Mouse (Mus musculus): ENCODE data around the gene Evi5. TPM values are rescaled to one million over a fixed set of nuclear protein-coding genes. Genes with fewer than 3 reads are reported as not detected.

Gene Evi5
- total RNA-seq, 2 experiments from 2014 or later, result 32.0 to 40.3 TPM

GRCm38 (mm10) chr5:107719209-107719608 lies 155.7 kb downstream of the Evi5 start:
- no peak for DNase-seq (ENCODE audit: low spot score in 2 of 2)

GRCm38 (mm10) chr5:107717871-107718361 lies 157.0 kb downstream of the Evi5 start:
- DNase-seq (ENCODE audit: low spot score in 2 of 2), result no peak

- no peak for DNase-seq (ENCODE audit: low spot score in 2 of 2)
Observed at GRCm38 (mm10) chr5:107711689-107712088, 163.2 kb downstream of the Evi5 start.

GRCm38 (mm10) chr5:107708124-107708797 lies 166.6 kb downstream of the Evi5 start:
- no peak for DNase-seq (ENCODE audit: low spot score in 2 of 2)

- DNase-seq (ENCODE audit: low spot score in 2 of 2), result no peak
Observed at GRCm38 (mm10) chr5:107706262-107706661, 168.6 kb downstream of the Evi5 start.

GRCm38 (mm10) chr5:107705756-107706155 lies 169.2 kb downstream of the Evi5 start:
- no peak for DNase-seq (ENCODE audit: low spot score in 2 of 2)

- no peak for DNase-seq (ENCODE audit: low spot score in 2 of 2)
Observed at GRCm38 (mm10) chr5:107703207-107703763, 171.6 kb downstream of the Evi5 start.

GRCm38 (mm10) chr5:107701658-107702057 lies 173.2 kb downstream of the Evi5 start:
- no peak for DNase-seq (ENCODE audit: low spot score in 2 of 2)

GRCm38 (mm10) chr5:107700873-107701272 lies 174.0 kb downstream of the Evi5 start:
- no peak for DNase-seq (ENCODE audit: low spot score in 2 of 2)

- no peak for DNase-seq (ENCODE audit: low spot score in 2 of 2)
Observed at GRCm38 (mm10) chr5:107698888-107699287, 176.0 kb downstream of the Evi5 start.

GRCm38 (mm10) chr5:107695019-107695418 lies 179.9 kb downstream of the Evi5 start:
- no peak for DNase-seq (ENCODE audit: low spot score in 2 of 2)

Other genes starting within 250 kb of the Evi5 start
- gene Gfi1, start 149.1 kb downstream of the Evi5 start, total RNA-seq (2021), result under 1 TPM; 0.26 to 0.66 TPM
- gene Ube2d2b, start 45.0 kb downstream of the Evi5 start, total RNA-seq (2021), result not detected
- gene Rpl5, start 25.4 kb upstream of the Evi5 start, total RNA-seq (2021), result 10 to 100 TPM; 71.1 to 82.8 TPM
- 10 to 100 TPM; 40.2 to 49.6 TPM for gene Fam69a, start 112.0 kb upstream of the Evi5 start, total RNA-seq (2021)
- gene Mtf2, start 190.6 kb upstream of the Evi5 start, total RNA-seq (2021), result 10 to 100 TPM; 32.2 to 39.2 TPM

Measured in gastrocnemius, postnatal 4 days (tissue).